8 mouse cellular contexts compared by ENCODE assay signal in the genomic region with DNA sequence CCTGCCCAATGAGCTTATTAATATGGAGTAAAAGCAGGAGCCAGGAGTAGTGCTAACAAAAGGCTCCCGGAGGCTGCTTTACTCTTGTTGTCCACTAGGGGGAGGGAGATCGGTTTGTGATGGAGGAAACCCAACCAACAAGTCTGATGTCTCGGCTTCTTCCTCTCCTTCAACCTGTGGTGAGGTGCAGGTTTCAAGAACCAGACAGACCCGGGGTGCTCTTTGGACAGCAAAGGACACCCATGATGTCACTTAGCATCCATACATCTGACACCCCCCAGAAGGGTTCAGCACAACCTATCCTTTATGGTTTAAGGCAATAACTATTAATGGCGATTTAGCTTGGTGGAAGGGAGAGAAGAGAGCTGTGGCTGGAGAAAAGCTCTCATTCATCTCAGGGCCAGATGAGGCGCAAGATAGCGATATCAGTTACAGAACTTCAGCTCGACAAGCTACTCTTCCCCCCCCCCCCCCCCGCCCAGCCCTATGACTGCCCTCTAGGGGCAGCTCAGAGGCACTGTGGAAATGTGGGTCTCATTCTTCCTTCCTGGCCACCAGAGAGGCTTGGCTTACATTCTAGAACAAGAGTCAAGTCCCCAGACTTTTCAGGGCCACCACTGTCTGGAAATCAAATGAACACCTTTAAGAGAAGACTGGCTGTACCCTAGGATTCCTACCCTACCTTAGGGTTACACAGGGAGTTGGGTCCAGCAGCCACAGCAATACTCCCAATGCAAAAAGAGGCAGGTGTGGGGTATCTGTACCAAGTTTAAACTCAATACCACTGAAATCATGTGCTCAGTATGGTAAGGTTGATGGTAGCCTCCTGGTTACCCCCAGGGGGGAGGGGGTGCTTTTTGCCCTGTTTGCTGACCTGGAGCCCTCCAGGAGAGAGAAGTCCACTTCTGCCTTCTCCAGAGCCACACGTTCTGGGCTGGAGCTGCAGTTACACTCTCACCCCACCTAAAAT. TPM values are rescaled to one million over a fixed set of nuclear protein-coding genes. Genes with fewer than 3 reads are reported as not detected.
DNase-seq lines count a peak whose midpoint lies in the region; ATAC-seq and TF ChIP-seq lines count a peak whose summit lies in the region.

No protein-coding gene starts in this region.

- DNase-seq in layer of hippocampus, postnatal 10 days (ENCODE audit: low spot score in 2 of 2) = peak; percentile 69 to 73
- no peak for DNase-seq in layer of hippocampus, postnatal 36 days
- peak; percentile 79 for DNase-seq in R1 (ENCODE audit: low read depth, low spot score)
- DNase-seq in liver, embryonic 14.5 days (ENCODE audit: low read depth in 3 of 3, low spot score in 3 of 3) = peak; percentile 38 to 53 (median 38)
- peak; percentile 65 for DNase-seq in neural tube, embryonic 10.5 days (ENCODE audit: extremely low spot score, low spot score)
- DNase-seq in right cerebral cortex, postnatal 4 days = no peak

- H3K4me1 ChIP-seq in hindbrain, embryonic 13.5 days (replicated peaks) = no peaks in the 10 kb centered on the region
- H3K4me1 ChIP-seq in liver, embryonic 14.5 days (replicated peaks; ENCODE audit: control insufficient read depth in 2 of 2, insufficient read depth in 2 of 2, low read length in 1 of 2) = peaks cover 7 to 11% of the 10 kb centered on the region in 2 experiments

- 0 out of 2 replicates have a peak, but pooled peaks have one; percentile 6 for TF ChIP-seq EP300 in liver, embryonic 14.5 days (IDR thresholded peaks at IDR 0.05; ENCODE audit: low read depth)

- WGBS in hindbrain, embryonic 13.5 days = 23% methylated on average over 10 of the region's 10 CpGs
- WGBS in liver, embryonic 14.5 days (ENCODE audit: insufficient replicate concordance) = 14% methylated on average over 9 of the region's 10 CpGs

- peak; percentile 85 for ATAC-seq in erythroblast, adult 5-6 weeks (replicated peaks; ENCODE audit: low FRiP score, poor library complexity, severe bottlenecking)
- ATAC-seq in hindbrain, embryonic 13.5 days (ENCODE audit: low FRiP score) = peak; percentile 25
- peak; percentile 60 for ATAC-seq in liver, embryonic 14.5 days (ENCODE audit: insufficient read depth)

- no peaks in the 10 kb centered on the region for H3K9me3 ChIP-seq in hindbrain, embryonic 13.5 days
- no peaks in the 10 kb centered on the region for H3K9me3 ChIP-seq in liver, embryonic 14.5 days (ENCODE audit: control insufficient read depth, low read length)

- peak; percentile 82 for TF ChIP-seq CTCF in liver, embryonic 14.5 days (IDR thresholded peaks at IDR 0.05; ENCODE audit: low read depth)

- H3K27ac ChIP-seq in hindbrain, embryonic 13.5 days = no peak overlapping the region
- no peak overlapping the region for H3K27ac ChIP-seq in liver, embryonic 14.5 days

- no peak overlapping the region for H3K9ac ChIP-seq in hindbrain, embryonic 13.5 days
- H3K9ac ChIP-seq in liver, embryonic 14.5 days (replicated peaks) = no peak overlapping the region

- H3K36me3 ChIP-seq in hindbrain, embryonic 13.5 days = no peaks in the 10 kb centered on the region
- no peaks in the 10 kb centered on the region; the same call in none of the 2 replicates for H3K36me3 ChIP-seq in liver, embryonic 14.5 days (replicated peaks; ENCODE audit: control insufficient read depth, insufficient read depth, low read depth)

- H3K4me3 ChIP-seq in hindbrain, embryonic 13.5 days = no peak overlapping the region
- no peak overlapping the region for H3K4me3 ChIP-seq in liver, embryonic 14.5 days (ENCODE audit: insufficient read depth in 1 of 2, low read depth in 2 of 2, low read length in 2 of 2)

- no peaks in the 10 kb centered on the region for H3K27me3 ChIP-seq in hindbrain, embryonic 13.5 days
- H3K27me3 ChIP-seq in liver, embryonic 14.5 days (ENCODE audit: control insufficient read depth, insufficient read depth, low read length) = no peaks in the 10 kb centered on the region

- 0 out of 2 replicates have a peak overlapping the region, but pooled peaks have one; percentile 33 for H3K4me2 ChIP-seq in hindbrain, embryonic 13.5 days
- peak overlapping the region; percentile 42 for H3K4me2 ChIP-seq in liver, embryonic 14.5 days (ENCODE audit: low read depth)

RNA-seq across cellular contexts. Expression of a gene that starts 9.6 kb away (rescaled TPM):
- 100 to 1,000 TPM; 190 to 200 TPM for total RNA-seq in layer of hippocampus, postnatal 10 days (2021)
- total RNA-seq in layer of hippocampus, postnatal 36 days (2021) = 100 to 1,000 TPM; 144 to 150 TPM
- 12.5 and 314 TPM in 2 replicates for total RNA-seq in erythroblast, adult 5-6 weeks (2015; ENCODE audit: low replicate concordance)
- total RNA-seq in erythroblast, adult 5-6 weeks (2017; ENCODE audit: low replicate concordance) = 4.1 and 5.3 TPM in 2 replicates
- polyA plus RNA-seq in hindbrain, embryonic 13.5 days (2015; fragmentation: Nextera tagmentation; extraction: Ambion mirVana) = 270 and 302 TPM in 2 replicates
- 4.9 and 7.5 TPM in 2 replicates for polyA plus RNA-seq in liver, embryonic 14.5 days (2012; rRNA removed)
- polyA plus RNA-seq in liver, embryonic 14.5 days (2014; fragmentation: Nextera tagmentation; extraction: Ambion mirVana) = 52.5 and 59.4 TPM in 2 replicates

RNA-seq across cellular contexts. Expression of a gene that starts 33.1 kb away (rescaled TPM):
- 10 to 100 TPM; 29.3 to 30.3 TPM for total RNA-seq in layer of hippocampus, postnatal 10 days (2021)
- 10 to 100 TPM; 27.6 to 31.7 TPM for total RNA-seq in layer of hippocampus, postnatal 36 days (2021)
- 0.96 and 1.3 TPM in 2 replicates for total RNA-seq in erythroblast, adult 5-6 weeks (2015; ENCODE audit: low replicate concordance)
- total RNA-seq in erythroblast, adult 5-6 weeks (2017; ENCODE audit: low replicate concordance) = 1.6 and 1.8 TPM in 2 replicates
- 7.2 and 8.6 TPM in 2 replicates for polyA plus RNA-seq in hindbrain, embryonic 13.5 days (2015; fragmentation: Nextera tagmentation; extraction: Ambion mirVana)
- 0.53 and 0.75 TPM in 2 replicates for polyA plus RNA-seq in liver, embryonic 14.5 days (2012; rRNA removed)
- polyA plus RNA-seq in liver, embryonic 14.5 days (2014; fragmentation: Nextera tagmentation; extraction: Ambion mirVana) = 0.29 and 0.43 TPM in 2 replicates

Comparison
In these comparisons a context has a peak if more than half of its experiments do, and no peak if none do; other contexts are left out.
1. DNase-seq: peak in layer of hippocampus, postnatal 10 days (2 of 2), R1 (single experiment), liver, embryonic 14.5 days (3 of 3) and neural tube, embryonic 10.5 days (single experiment); none in layer of hippocampus, postnatal 36 days (0 of 2) and right cerebral cortex, postnatal 4 days (single experiment).
2. ATAC-seq: peak in every context shown above with its lines; median percentile 85 in erythroblast, adult 5-6 weeks; 60 in liver, embryonic 14.5 days; 25 in hindbrain, embryonic 13.5 days.
3. RNA of a gene that starts 33.1 kb away (total RNA-seq): 27.6 to 31.7 TPM in layer of hippocampus, postnatal 36 days and 29.3 to 30.3 TPM in layer of hippocampus, postnatal 10 days; 0.96 to 1.8 TPM in erythroblast, adult 5-6 weeks; every median in the first group is over 10 times any median in the second.